Mouse (Mus musculus) adrenal gland, postnatal 4 days (tissue): ENCODE data around the gene Qrfpr. TPM values are rescaled to one million over a fixed set of nuclear protein-coding genes. Genes with fewer than 3 reads are reported as not detected.

ENCODE experiments used
- DNase-seq, 2 experiments: peaks; one replicate each; pipeline ENCODE4 v3.0.0; 2021 to 2022; ENCODE audit warnings: low spot score in 2 of 2, mixed read lengths in 2 of 2
- long read RNA-seq, 2 experiments: library from polyadenylated mRNA; stranded (forward); transcript quantifications; one replicate each; pipeline ENCODE4 v2.0.0; 2021
- total RNA-seq, 2 experiments: library from RNA; stranded (reverse); gene quantifications; 2 replicates each; pipeline ENCODE4 v1.2.3; 2021

Gene Qrfpr
- total RNA-seq: not detected
- long read RNA-seq, experiment 1: 0 reads
- long read RNA-seq, experiment 2: 0 reads

GRCm38 (mm10) chr3:36221743-36222682, at the start of gene Qrfpr:
Qrfpr (minus strand) TSS chr3:36222313.
- DNase-seq: no peak

- DNase-seq: no peak
Measured at GRCm38 (mm10) chr3:36263873-36264272, 41.8 kb upstream of the Qrfpr start.

GRCm38 (mm10) chr3:36263265-36263664, 41.2 kb upstream of the Qrfpr start:
- DNase-seq: no peak

GRCm38 (mm10) chr3:36250585-36250984, 28.5 kb upstream of the Qrfpr start:
- DNase-seq: no peak

GRCm38 (mm10) chr3:36248446-36248845, 26.3 kb upstream of the Qrfpr start:
- DNase-seq: no peak

- no peak for DNase-seq
Measured at GRCm38 (mm10) chr3:36229941-36230340, 7.8 kb upstream of the Qrfpr start.

- DNase-seq: no peak
Measured at GRCm38 (mm10) chr3:36227246-36227645, 5.1 kb upstream of the Qrfpr start.

- no peak for DNase-seq
Measured at GRCm38 (mm10) chr3:36223361-36223760, 1.2 kb upstream of the Qrfpr start.

GRCm38 (mm10) chr3:36212758-36213157, 9.4 kb downstream of the Qrfpr start:
- no peak for DNase-seq

- DNase-seq: no peak
Measured at GRCm38 (mm10) chr3:36210939-36211338, 11.2 kb downstream of the Qrfpr start.

- no peak for DNase-seq
Measured at GRCm38 (mm10) chr3:36209776-36210555, 12.1 kb downstream of the Qrfpr start.

GRCm38 (mm10) chr3:36207520-36208264, 14.4 kb downstream of the Qrfpr start:
- no peak for DNase-seq

- no peak for DNase-seq
Measured at GRCm38 (mm10) chr3:36202932-36203331, 19.2 kb downstream of the Qrfpr start.

- no peak for DNase-seq
Measured at GRCm38 (mm10) chr3:36201098-36201497, 21.0 kb downstream of the Qrfpr start.

- DNase-seq: no peak
Measured at GRCm38 (mm10) chr3:36189243-36189642, 32.9 kb downstream of the Qrfpr start.

GRCm38 (mm10) chr3:36186510-36186909, 35.6 kb downstream of the Qrfpr start:
- DNase-seq: no peak

GRCm38 (mm10) chr3:36181519-36181918, 40.6 kb downstream of the Qrfpr start:
- DNase-seq: peak in 1 of 2 experiments; percentile 10

- DNase-seq: no peak
Measured at GRCm38 (mm10) chr3:36173761-36174160, 48.4 kb downstream of the Qrfpr start.

- no peak for DNase-seq
Measured at GRCm38 (mm10) chr3:36171348-36171747, 50.8 kb downstream of the Qrfpr start.

- DNase-seq: no peak
Measured at GRCm38 (mm10) chr3:36170670-36171210, 51.4 kb downstream of the Qrfpr start.

- DNase-seq: no peak
Measured at GRCm38 (mm10) chr3:36155268-36155667, 66.8 kb downstream of the Qrfpr start.
